Mouse (Mus musculus): ENCODE measurements around the gene Arid3a.

The Arid3a gene

GRCm38 (mm10) chr10:79925785-79926490 lies 905 bp upstream of the Arid3a start:
- in situ Hi-C loops (cut with MseI, MboI) = no loop called here

- in situ Hi-C loops (cut with MseI, MboI) = no loop called here
Measured at GRCm38 (mm10) chr10:79927324-79928029, 634 bp downstream of the Arid3a start.

GRCm38 (mm10) chr10:79928030-79928694 lies 1.3 kb downstream of the Arid3a start:
- in situ Hi-C loops (cut with MseI, MboI) = no loop called here

- in situ Hi-C loops (cut with MseI, MboI) = no loop called here
Measured at GRCm38 (mm10) chr10:79928907-79929701, 2.3 kb downstream of the Arid3a start.

DNA sequence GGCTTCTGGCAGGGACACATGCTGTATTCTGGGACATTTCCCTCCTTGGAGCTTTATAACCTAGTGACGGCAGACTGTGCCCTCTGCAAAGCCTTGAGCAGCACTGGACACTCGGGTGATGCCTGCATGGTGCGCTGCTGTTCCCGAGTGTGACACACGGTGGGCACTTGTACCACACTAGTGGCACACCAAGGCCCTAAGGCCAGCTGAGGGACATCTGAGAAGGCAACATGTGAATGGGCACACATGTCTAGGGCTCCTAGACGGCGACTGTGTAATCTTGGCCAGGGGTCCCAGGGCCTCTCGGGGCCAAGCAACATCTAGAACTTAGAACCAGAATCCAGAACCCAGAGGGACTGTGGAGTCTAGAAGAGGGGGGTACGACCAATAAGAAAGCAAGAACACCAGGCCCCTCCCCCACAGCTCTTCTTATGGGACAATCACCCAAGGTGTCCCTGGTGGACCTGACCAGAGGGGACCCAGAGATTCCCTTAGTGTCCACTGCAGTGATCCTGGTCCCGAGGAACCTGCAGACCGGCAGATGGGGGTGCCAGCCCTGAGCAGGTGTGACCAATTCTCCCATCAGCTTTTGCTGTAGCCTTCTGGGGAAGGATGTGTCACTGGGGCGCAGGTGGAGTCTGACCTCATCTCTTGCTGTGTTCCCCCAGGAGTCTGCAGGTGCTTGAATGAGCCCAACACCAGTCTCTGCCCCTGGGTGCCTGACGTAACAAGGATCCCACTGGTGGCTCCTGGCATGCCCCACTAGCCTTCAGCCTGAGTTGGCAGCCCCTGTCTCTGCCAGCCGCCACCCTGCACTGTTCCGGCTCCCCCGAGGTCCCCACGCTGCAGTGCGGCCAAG lies 3.4 kb downstream of the Arid3a start:
- in situ Hi-C loops (cut with MseI, MboI) = no loop called here

GRCm38 (mm10) chr10:79930826-79931186 lies 4.0 kb downstream of the Arid3a start:
- in situ Hi-C loops (cut with MseI, MboI) = no loop called here

DNA sequence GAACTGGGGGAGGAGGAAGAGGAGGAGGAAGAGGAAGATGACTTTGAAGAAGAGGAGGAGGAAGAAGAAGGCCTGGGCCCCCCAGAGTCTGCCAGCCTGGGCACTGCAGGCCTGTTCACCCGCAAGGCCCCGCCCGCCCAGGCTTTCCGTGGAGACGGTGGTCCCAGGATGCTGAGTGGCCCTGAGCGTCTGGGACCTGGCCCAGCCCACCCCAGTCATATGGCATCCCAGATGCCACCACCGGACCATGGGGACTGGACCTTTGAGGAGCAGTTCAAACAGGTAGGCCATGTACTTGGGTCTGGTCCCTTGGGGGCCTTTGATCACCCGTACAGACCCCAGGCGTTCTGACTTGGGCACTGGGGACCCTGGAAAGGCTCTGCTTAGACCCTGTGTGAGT lies 5.0 kb downstream of the Arid3a start:
- in situ Hi-C loops (cut with MseI, MboI) = no loop called here

- in situ Hi-C loops (cut with MseI, MboI) = no loop called here
Measured at GRCm38 (mm10) chr10:79932736-79933135, 5.9 kb downstream of the Arid3a start.

GRCm38 (mm10) chr10:79933145-79933679 lies 6.4 kb downstream of the Arid3a start:
- in situ Hi-C loops (cut with MseI, MboI) = no loop called here

GRCm38 (mm10) chr10:79933861-79934260 lies 7.0 kb downstream of the Arid3a start:
- in situ Hi-C loops (cut with MseI, MboI) = no loop called here

DNA sequence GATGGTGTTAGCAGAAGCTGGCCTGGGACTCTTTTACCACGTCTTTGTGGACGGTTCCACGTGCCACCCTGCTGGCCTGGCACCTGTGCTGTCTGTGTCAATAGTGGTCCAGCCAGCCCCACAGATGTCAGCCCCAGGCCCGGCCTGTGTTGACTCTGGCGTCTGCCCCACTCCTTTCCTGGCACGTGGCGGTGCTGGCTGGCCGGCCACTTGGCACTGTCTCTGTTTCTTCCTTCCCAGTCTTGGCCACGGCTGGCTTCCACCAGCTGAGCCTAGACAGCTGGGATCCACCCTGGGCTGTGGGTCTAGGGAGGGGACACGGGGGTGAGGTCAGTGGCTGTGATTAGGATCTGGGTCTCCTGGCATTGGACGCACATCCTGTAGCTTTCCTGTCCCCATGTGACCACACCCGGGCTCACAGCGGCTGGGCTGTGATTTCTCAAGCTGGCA lies 7.5 kb downstream of the Arid3a start:
- in situ Hi-C loops (cut with MseI, MboI) = no loop called here

DNA sequence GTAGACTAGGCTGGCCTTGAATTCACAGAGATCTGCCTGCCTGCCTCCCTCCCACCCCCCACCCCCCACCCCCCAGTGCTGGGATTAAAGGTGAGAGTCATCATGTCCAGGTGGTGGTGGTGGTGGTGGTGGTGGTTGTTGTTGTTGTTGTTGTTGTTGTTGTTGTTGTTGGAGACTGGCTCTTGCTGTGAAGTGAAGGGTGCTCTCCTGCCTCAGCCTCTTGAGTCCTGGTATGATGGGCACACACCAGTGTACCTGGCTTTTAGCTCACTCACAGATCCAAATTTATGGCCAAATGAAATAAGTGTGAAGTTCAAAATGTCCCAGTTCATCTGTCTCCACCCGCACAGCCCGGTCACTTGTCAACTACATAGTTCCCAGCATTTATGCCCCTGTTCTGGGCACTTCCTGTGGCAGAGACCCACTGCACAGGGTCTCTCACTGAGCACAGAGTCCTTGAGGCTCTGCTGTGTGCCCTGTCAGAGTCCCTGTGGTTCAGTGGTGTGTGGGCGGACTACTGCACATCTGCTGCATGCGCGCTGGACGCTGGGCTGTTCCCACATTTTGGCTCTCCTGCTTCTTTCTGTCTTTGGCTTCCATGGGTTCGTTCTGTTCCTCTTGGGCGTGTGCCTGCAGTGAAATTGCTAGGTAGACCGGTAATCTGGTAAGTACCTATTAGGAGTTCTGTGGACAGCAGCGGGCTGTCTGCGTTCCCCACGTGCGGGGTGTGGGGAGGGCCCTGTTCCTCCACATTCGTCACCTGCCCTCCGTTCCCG lies 8.1 kb downstream of the Arid3a start:
- in situ Hi-C loops (cut with MseI, MboI) = no loop called here

GRCm38 (mm10) chr10:79936284-79936910 lies 9.6 kb downstream of the Arid3a start:
- in situ Hi-C loops (cut with MseI, MboI) = no loop called here

DNA sequence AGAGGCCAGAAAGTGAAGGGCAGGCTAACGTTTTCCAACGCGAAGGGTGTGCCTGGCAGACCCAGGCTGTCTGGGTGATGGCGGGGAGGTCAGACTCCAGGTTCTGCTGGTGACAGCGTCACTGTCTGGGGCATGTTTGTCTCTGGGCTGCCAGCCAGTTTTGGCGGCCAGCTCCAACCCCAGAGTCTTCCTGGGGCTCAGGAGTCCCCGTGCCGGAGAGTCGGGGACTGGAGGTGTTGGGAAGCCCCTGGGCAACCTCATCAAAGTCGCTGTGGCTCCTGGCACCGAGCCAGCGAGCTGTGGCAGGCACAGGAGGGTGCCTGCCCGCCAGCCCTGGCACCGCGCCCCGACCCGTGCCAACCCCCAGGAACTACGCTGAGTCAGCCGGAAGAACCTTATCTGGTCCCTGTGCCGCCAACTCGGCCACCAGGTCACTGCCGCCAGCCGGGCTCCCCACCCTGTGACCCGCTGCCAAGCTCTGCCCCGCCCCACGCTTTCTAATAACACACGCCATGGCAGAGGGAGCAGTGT lies 10.1 kb downstream of the Arid3a start:
- in situ Hi-C loops (cut with MseI, MboI) = no loop called here

DNA sequence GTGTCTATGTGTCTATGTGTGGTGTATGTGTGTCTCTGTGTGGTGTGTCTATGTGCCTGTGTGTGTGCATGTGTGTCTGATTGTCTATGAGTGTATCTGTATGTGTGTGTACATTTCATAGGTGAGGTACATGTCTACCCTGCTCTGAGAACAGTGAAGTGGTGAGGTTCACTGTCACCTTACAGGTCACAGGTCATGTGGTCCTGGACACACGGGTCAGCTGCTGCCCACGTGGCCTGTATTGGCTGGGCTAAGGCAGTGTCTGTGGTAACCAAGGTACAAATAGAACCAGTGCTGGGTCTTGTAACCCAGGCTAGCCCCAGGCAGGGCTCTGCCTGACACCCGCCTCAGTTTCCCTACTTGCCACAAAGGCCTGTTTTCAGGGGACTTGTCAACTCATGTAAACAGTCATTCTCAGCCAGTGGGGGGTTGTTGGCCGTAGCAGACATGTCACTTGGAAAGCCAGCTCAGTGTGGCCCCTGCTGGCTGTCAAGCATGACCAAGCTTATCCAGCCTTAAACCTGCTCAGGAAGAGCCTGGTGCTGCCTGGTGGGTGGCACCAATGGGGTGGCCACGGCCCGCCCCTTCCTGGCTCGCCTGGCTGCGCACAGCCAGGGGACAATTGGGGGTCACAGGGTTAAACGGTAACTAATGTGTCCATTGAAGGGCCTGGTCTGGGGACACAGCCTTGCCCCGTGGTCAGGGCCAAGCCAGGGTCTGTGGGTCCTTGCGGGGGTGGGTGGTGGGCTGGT lies 11.1 kb downstream of the Arid3a start:
- in situ Hi-C loops (cut with MseI, MboI) = no loop called here

DNA sequence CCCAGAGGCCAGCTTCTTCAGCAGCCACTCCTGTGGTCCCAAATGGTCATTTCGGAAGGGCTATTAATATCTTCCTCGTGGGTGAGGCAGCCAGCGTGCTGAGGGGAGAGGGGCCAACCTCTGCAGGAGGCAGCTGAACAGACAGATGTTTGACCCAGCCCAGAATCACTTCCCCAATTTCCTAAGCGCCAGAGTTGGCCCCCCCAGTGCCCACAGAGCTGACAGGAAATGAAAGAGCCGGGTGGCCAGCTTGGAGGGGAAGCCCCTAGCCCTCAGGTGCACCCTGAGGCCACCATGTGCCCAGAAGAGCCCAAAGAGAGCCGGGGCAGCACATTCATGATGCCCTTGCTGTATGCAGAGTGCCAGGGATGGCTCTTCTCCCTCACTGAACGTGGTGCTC lies 13.9 kb downstream of the Arid3a start:
- in situ Hi-C loops (cut with MseI, MboI) = no loop called here

DNA sequence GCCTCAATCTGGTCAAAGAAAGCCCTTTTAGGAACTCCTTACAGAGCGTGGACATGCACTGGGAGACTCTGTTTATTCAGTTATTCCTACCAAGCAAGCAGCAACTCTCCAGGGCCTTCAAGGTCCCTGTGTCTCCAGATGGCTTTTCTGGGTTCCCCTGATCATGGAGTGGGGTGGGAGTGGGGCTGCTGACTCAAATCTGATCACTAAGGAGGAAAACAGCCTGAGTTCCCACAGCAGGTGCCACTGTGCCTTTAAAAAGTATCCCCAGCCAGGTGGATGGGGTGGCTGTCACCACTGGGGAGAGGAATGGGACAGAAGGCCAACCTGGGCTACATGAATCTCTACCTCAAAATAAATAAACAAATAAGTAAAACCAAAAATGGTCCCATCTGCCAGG lies 16.1 kb downstream of the Arid3a start:
- in situ Hi-C loops (cut with MseI, MboI) = no loop called here

DNA sequence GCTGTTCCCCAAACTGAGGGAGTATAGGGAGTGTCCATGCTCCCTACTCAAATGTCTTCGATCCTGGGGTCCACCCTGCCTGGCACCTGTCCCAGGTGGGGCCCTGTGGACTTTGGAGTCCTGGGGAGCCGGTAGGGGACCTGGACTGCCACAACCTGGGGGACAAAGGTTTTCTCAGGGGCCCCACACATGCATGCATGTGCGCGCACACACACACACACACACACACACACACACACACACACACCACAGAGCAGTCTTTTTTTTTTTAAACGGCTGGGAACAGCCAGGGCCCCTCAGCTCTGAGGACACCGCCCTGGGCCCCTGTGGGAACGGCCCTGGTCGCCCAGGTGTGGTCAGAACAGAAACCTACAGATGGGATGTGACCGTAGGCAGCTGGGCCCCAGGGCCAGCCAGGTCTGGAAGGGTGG lies 16.6 kb downstream of the Arid3a start:
- in situ Hi-C loops (cut with MseI, MboI) = no loop called here

All from mouse trophoblast stem cell (cell line).